Mouse (Mus musculus) small intestine, adult 2 months (tissue): ENCODE measurements around the gene Mtmr1.

Source experiments
- CTCF ChIP-seq: fragments of 200-500 bp; IDR thresholded peaks from 2 replicates; pipeline ENCODE4 v1.5.1; 2012; ENCODE audit warnings: low read depth, mild to moderate bottlenecking, control low read depth, inconsistent platforms, low read length, moderate library complexity, mixed read lengths; ENCODE audit not compliant: insufficient replicate concordance, insufficient read length; ENCODE audit errors: extremely low read depth
- POLR2A ChIP-seq: fragments of 200-500 bp; IDR thresholded peaks from 2 replicates; pipeline ENCODE4 v1.6.1; 2012; ENCODE audit warnings: low read depth, mild to moderate bottlenecking, control low read depth, inconsistent platforms, low read length, moderate library complexity

GRCm38 (mm10) chrX:71406290-71406689 lies 41.7 kb downstream of the Mtmr1 start:
- TF ChIP-seq CTCF (no peak), POLR2A (no peak)
